Mouse (Mus musculus): ENCODE data around the gene Lrrc4c.

- TF ChIP-seq CTCF (IDR thresholded peaks at IDR 0.05; ENCODE audit: borderline replicate concordance, extremely low read depth, insufficient read depth, insufficient read length): no peak
- TF ChIP-seq POLR2A (IDR thresholded peaks at IDR 0.05; ENCODE audit: borderline replicate concordance, extremely low read depth, insufficient read depth, insufficient read length, poor library complexity, severe bottlenecking): no peak
Observed at GRCm38 (mm10) chr2:97151626-97152194, 833.7 kb downstream of the Lrrc4c start.
